In genomic region chr5:131007871-131008505, GRCm38 (mm10) we compare ENCODE assay signal across 9 mouse cellular contexts.
A peak's percentile ranks its signal among the peaks of the same experiment; 100 is the strongest.
DNase-seq lines count a peak whose midpoint lies in the region; ATAC-seq and TF ChIP-seq lines count a peak whose summit lies in the region.
"Had no signal": no experiment of that assay in that cellular context is flagged by ENCODE, and none has a peak within 500 bp of the region (broad histone marks: within the 10 kb centered on the region; RNA-seq: fewer than 3 reads in every experiment).

No protein-coding gene starts in this region.

- H3K36me3 ChIP-seq in hindbrain, embryonic 15.5 days = no peaks in the 10 kb centered on the region
- H3K36me3 ChIP-seq in hindbrain, embryonic 16.5 days (ENCODE audit: control insufficient read depth, insufficient read depth, low read length) = no peaks in the 10 kb centered on the region
- no peaks in the 10 kb centered on the region for H3K36me3 ChIP-seq in kidney, postnatal 0 days (ENCODE audit: insufficient read depth, low read length)
- H3K36me3 ChIP-seq in thymus, adult 2 months (ENCODE audit: control insufficient read depth, insufficient read depth, low read length) = no peaks in the 10 kb centered on the region

- TF ChIP-seq CTCF in cortical plate, adult 2 months (IDR thresholded peaks at IDR 0.05; ENCODE audit: extremely low read depth, insufficient read depth, low read length) = peak; percentile 42
- TF ChIP-seq CTCF in kidney, postnatal 0 days (IDR thresholded peaks at IDR 0.05; ENCODE audit: low read depth) = peak; percentile 70
- no peak for TF ChIP-seq CTCF in thymus, adult 2 months (IDR thresholded peaks at IDR 0.05; ENCODE audit: borderline replicate concordance, control insufficient read depth, extremely low read depth, insufficient read depth, low read length, poor library complexity)

- WGBS in hindbrain, embryonic 15.5 days = 74% methylated on average over 3 of the region's 3 CpGs
- WGBS in hindbrain, embryonic 16.5 days = 73% methylated on average over 3 of the region's 3 CpGs
- 80% methylated on average over 3 of the region's 3 CpGs for WGBS in kidney, postnatal 0 days
- 74% methylated on average over 3 of the region's 3 CpGs for WGBS in thymus, adult 2 months

- no peaks in the 10 kb centered on the region for H3K27me3 ChIP-seq in hindbrain, embryonic 15.5 days
- H3K27me3 ChIP-seq in hindbrain, embryonic 16.5 days (replicated peaks; ENCODE audit: control insufficient read depth, insufficient read depth, low read length) = no peaks in the 10 kb centered on the region
- no peaks in the 10 kb centered on the region for H3K27me3 ChIP-seq in kidney, postnatal 0 days (ENCODE audit: insufficient read depth, low read length)
- H3K27me3 ChIP-seq in thymus, adult 2 months (ENCODE audit: control insufficient read depth, insufficient read depth, low read length) = no peaks in the 10 kb centered on the region

- H3K9me3 ChIP-seq in hindbrain, embryonic 15.5 days = no peaks in the 10 kb centered on the region
- no peaks in the 10 kb centered on the region for H3K9me3 ChIP-seq in hindbrain, embryonic 16.5 days (ENCODE audit: control insufficient read depth, low read length)
- no peaks in the 10 kb centered on the region for H3K9me3 ChIP-seq in kidney, postnatal 0 days (replicated peaks; ENCODE audit: low read length)

- H3K4me3 ChIP-seq in hindbrain, embryonic 15.5 days = no peak overlapping the region
- no peak overlapping the region for H3K4me3 ChIP-seq in hindbrain, embryonic 16.5 days (ENCODE audit: low read length)
- H3K4me3 ChIP-seq in cortical plate, adult 2 months (ENCODE audit: insufficient read depth, low read length) = no peak overlapping the region
- H3K4me3 ChIP-seq in kidney, postnatal 0 days (replicated peaks; ENCODE audit: low read depth, low read length) = no peak overlapping the region
- no peak overlapping the region for H3K4me3 ChIP-seq in thymus, adult 2 months (ENCODE audit: control insufficient read depth, insufficient read depth, low read length)

- H3K4me2 ChIP-seq in hindbrain, embryonic 15.5 days = no peak overlapping the region
- no peak overlapping the region for H3K4me2 ChIP-seq in hindbrain, embryonic 16.5 days (ENCODE audit: low read length)
- H3K4me2 ChIP-seq in kidney, postnatal 0 days (ENCODE audit: low read length) = no peak overlapping the region

- no peak for ATAC-seq in hindbrain, embryonic 15.5 days (ENCODE audit: low FRiP score, low read depth)
- ATAC-seq in hindbrain, embryonic 16.5 days = no peak
- no peak for ATAC-seq in kidney, postnatal 0 days (replicated peaks; ENCODE audit: low FRiP score, low read depth)

- no peak for TF ChIP-seq POLR2A in cortical plate, adult 2 months (IDR thresholded peaks at IDR 0.05; ENCODE audit: extremely low read depth, insufficient read depth, low read length)
- no peak for TF ChIP-seq POLR2A in thymus, adult 2 months (IDR thresholded peaks at IDR 0.05; ENCODE audit: control insufficient read depth, extremely low read depth, insufficient read depth, low read length, poor library complexity)

- H3K4me1 ChIP-seq in hindbrain, embryonic 15.5 days (replicated peaks) = no peaks in the 10 kb centered on the region
- no peaks in the 10 kb centered on the region; the same call in 1 of the 2 replicates for H3K4me1 ChIP-seq in hindbrain, embryonic 16.5 days (ENCODE audit: control insufficient read depth, insufficient read depth, low read depth, low read length)
- H3K4me1 ChIP-seq in cortical plate, adult 2 months (ENCODE audit: control insufficient read depth, insufficient read depth, low read length) = no peaks in the 10 kb centered on the region
- H3K4me1 ChIP-seq in kidney, postnatal 0 days (replicated peaks; ENCODE audit: insufficient read depth, low read length) = no peaks in the 10 kb centered on the region
- H3K4me1 ChIP-seq in thymus, adult 2 months (replicated peaks; ENCODE audit: control insufficient read depth, insufficient read depth, low read length) = no peaks in the 10 kb centered on the region

- no peak overlapping the region for H3K9ac ChIP-seq in hindbrain, embryonic 15.5 days
- no peak overlapping the region for H3K9ac ChIP-seq in hindbrain, embryonic 16.5 days (ENCODE audit: low read depth, low read length)
- H3K9ac ChIP-seq in kidney, postnatal 0 days (ENCODE audit: low read depth, low read length) = no peak overlapping the region

- peak overlapping the region; percentile 57 for H3K27ac ChIP-seq in hindbrain, embryonic 15.5 days (replicated peaks)
- no peak overlapping the region for H3K27ac ChIP-seq in hindbrain, embryonic 16.5 days (ENCODE audit: low read depth, low read length)
- no peak overlapping the region for H3K27ac ChIP-seq in cortical plate, adult 2 months (ENCODE audit: insufficient read depth, low read length)
- no peak overlapping the region for H3K27ac ChIP-seq in kidney, postnatal 0 days
- H3K27ac ChIP-seq in thymus, adult 2 months (ENCODE audit: control insufficient read depth, insufficient read depth, low read length) = no peak overlapping the region
- H3K27ac ChIP-seq: macrophage had no signal

- DNase-seq in 3T3-L1 (ENCODE audit: low read depth, low spot score) (peak; percentile 31), ZHBTc4 (ENCODE audit: low read depth, low spot score) (peak; percentile 79)
- DNase-seq in kidney, postnatal 0 days (ENCODE audit: low spot score) = peak; percentile 13
- peak; percentile 53 for DNase-seq in neural tube, embryonic 10.5 days (ENCODE audit: extremely low spot score, low spot score)
- DNase-seq in thymus, adult 2 months = no peak
